Mouse (Mus musculus): ENCODE results near the gene Steap3. TPM values are rescaled to one million over a fixed set of nuclear protein-coding genes. Genes with fewer than 3 reads are reported as not detected.

Steap3 gene
- total and polyA plus RNA-seq, 2 experiments from 2014 or later: 3.9 TPM

GRCm38 (mm10) chr1:120193586-120193985, 78.9 kb downstream of the Steap3 start:
- no peaks in the 10 kb centered on the region for H3K9me3 ChIP-seq (ENCODE audit: low read length)
- H3K4me3 ChIP-seq (ENCODE audit: low read depth, low read length): no peak overlapping the region
- H3K27ac ChIP-seq (ENCODE audit: low read depth, low read length): no peak overlapping the region
- H3K4me2 ChIP-seq (ENCODE audit: low read depth): no peak overlapping the region
- no peaks in the 10 kb centered on the region for H3K4me1 ChIP-seq (ENCODE audit: insufficient read depth)
- no peaks in the 10 kb centered on the region for H3K27me3 ChIP-seq (ENCODE audit: insufficient read depth, low read length)
- no peak overlapping the region for H3K9ac ChIP-seq
- no peak for ATAC-seq
- no peak for DNase-seq
- H3K36me3 ChIP-seq (ENCODE audit: insufficient read depth): no peaks in the 10 kb centered on the region
- no peak for TF ChIP-seq CTCF (IDR thresholded peaks at IDR 0.05; ENCODE audit: low read depth)
- WGBS: 91% methylated on average over 10 of the region's 10 CpGs

DNA sequence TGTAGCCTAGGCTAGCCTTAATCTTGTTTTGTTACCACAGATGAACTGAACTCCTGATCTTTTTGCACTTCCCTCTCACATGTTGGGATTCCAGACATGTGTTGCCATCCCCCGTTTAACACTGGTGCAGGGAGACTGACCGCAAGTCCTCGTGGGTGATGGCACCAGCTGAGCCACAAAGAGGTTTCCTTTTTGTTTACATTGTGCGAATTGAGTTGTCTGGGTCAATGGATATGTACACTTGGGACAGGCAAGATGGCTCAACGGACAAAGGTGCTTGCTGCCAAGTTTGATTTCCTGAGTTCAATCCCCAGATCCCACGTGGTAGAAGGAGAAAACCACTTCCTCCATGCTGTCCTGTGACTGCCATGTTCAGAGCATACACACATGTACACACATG, 80.2 kb downstream of the Steap3 start:
- ATAC-seq (no peak), DNase-seq (no peak)
- WGBS: 66% methylated on average over 6 of the region's 6 CpGs
- Histone ChIP-seq H3K27me3 (ENCODE audit: insufficient read depth, low read length) (no peaks in the 10 kb centered on the region), H3K9me3 (ENCODE audit: low read length) (no peaks in the 10 kb centered on the region), H3K4me2 (ENCODE audit: low read depth) (no peak overlapping the region), H3K36me3 (ENCODE audit: insufficient read depth) (no peaks in the 10 kb centered on the region), H3K4me1 (ENCODE audit: insufficient read depth) (no peaks in the 10 kb centered on the region), H3K4me3 (ENCODE audit: low read depth, low read length) (no peak overlapping the region), H3K27ac (ENCODE audit: low read depth, low read length) (no peak overlapping the region), H3K9ac (no peak overlapping the region)
- TF ChIP-seq CTCF (IDR thresholded peaks at IDR 0.05; ENCODE audit: low read depth): no peak

- H3K27me3 ChIP-seq (ENCODE audit: insufficient read depth, low read length): no peaks in the 10 kb centered on the region
- H3K9me3 ChIP-seq (ENCODE audit: low read length): no peaks in the 10 kb centered on the region
- no peak overlapping the region for H3K4me3 ChIP-seq (ENCODE audit: low read depth, low read length)
- H3K36me3 ChIP-seq (ENCODE audit: insufficient read depth): no peaks in the 10 kb centered on the region
- no peak for TF ChIP-seq CTCF (IDR thresholded peaks at IDR 0.05; ENCODE audit: low read depth)
- ATAC-seq (no peak), DNase-seq (no peak)
- no peak overlapping the region for H3K9ac ChIP-seq
- no peak overlapping the region for H3K4me2 ChIP-seq (ENCODE audit: low read depth)
- WGBS: 78% methylated on average over 6 of the region's 6 CpGs
- H3K4me1 ChIP-seq (ENCODE audit: insufficient read depth): 0 out of 2 replicates have a peak, but pooled peaks cover 3% of the 10 kb centered on the region
- H3K27ac ChIP-seq (ENCODE audit: low read depth, low read length): no peak overlapping the region
These were observed 81.6 kb downstream of the Steap3 start for GRCm38 (mm10) chr1:120190946-120191345.

DNA sequence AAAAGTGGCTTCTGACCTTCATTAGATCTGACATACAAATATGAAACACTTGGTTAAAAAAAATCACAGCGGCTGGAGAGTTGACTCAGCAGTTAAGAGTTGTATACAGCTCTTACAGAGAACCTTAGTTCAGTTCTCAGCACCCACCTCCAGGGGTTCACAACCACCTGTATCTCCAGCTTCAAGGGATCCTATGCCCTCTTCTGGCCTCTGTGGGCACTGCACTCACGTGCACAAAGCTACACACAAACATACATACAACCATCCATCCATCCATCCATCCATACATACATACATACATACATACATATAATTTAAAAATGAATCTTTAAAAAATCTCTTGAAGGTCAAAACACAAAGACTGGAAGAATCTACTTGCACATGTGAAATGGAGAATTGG, 82.2 kb downstream of the Steap3 start:
- no peaks in the 10 kb centered on the region for H3K36me3 ChIP-seq (ENCODE audit: insufficient read depth)
- no peak overlapping the region for H3K4me3 ChIP-seq (ENCODE audit: low read depth, low read length)
- 0 out of 2 replicates have a peak, but pooled peaks cover 3% of the 10 kb centered on the region for H3K4me1 ChIP-seq (ENCODE audit: insufficient read depth)
- DNase-seq: no peak
- H3K27me3 ChIP-seq (ENCODE audit: insufficient read depth, low read length): no peaks in the 10 kb centered on the region
- no peak overlapping the region for H3K27ac ChIP-seq (ENCODE audit: low read depth, low read length)
- H3K9me3 ChIP-seq (ENCODE audit: low read length): no peaks in the 10 kb centered on the region
- WGBS: 94% methylated on average over 2 of the region's 2 CpGs
- H3K9ac ChIP-seq: no peak overlapping the region
- no peak for TF ChIP-seq CTCF (IDR thresholded peaks at IDR 0.05; ENCODE audit: low read depth)
- ATAC-seq: no peak
- no peak overlapping the region for H3K4me2 ChIP-seq (ENCODE audit: low read depth)

DNA sequence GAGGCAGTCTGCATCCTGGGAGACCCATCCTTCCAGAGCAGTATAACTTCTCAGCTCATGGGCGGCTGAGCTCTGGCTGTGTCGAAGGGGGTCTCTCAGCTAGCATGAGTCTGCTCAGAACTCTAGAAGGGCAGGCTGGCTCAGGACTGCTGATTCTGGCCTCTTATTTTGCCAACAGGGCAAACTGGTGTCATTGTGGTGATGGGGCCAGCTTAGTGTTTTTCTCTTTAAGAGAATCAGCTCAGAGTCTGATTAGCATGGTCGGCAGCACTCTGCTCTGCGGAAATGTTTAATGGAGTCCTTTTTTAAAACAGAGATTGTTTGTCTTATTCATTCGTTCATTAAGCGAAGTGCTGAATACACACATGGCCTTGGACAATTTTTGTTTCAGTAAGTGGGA, 83.3 kb downstream of the Steap3 start:
- DNase-seq: no peak

GRCm38 (mm10) chr1:120187059-120187458, 85.4 kb downstream of the Steap3 start:
- peak; percentile 27; the same call in 1 of the 2 replicates for ATAC-seq
- H3K9me3 ChIP-seq (ENCODE audit: low read length): no peaks in the 10 kb centered on the region
- H3K27ac ChIP-seq (ENCODE audit: low read depth, low read length): no peak overlapping the region
- no peak for TF ChIP-seq CTCF (IDR thresholded peaks at IDR 0.05; ENCODE audit: low read depth)
- no peak overlapping the region for H3K4me2 ChIP-seq (ENCODE audit: low read depth)
- no peak overlapping the region for H3K4me3 ChIP-seq (ENCODE audit: low read depth, low read length)
- no peak overlapping the region for H3K9ac ChIP-seq
- H3K36me3 ChIP-seq (ENCODE audit: insufficient read depth): no peaks in the 10 kb centered on the region
- DNase-seq: no peak
- 0 out of 2 replicates have a peak, but pooled peaks cover 3% of the 10 kb centered on the region for H3K4me1 ChIP-seq (ENCODE audit: insufficient read depth)
- no peaks in the 10 kb centered on the region for H3K27me3 ChIP-seq (ENCODE audit: insufficient read depth, low read length)
- WGBS: 13% methylated on average over 7 of the region's 7 CpGs

More for the DNA sequence above, 83.3 kb downstream of the Steap3 start:
- Histone ChIP-seq H3K9me3 (ENCODE audit: low read length) (no peaks in the 10 kb centered on the region), H3K36me3 (ENCODE audit: insufficient read depth) (no peaks in the 10 kb centered on the region), H3K4me1 (ENCODE audit: insufficient read depth) (0 out of 2 replicates have a peak, but pooled peaks cover 3% of the 10 kb centered on the region), H3K27ac (ENCODE audit: low read depth, low read length) (no peak overlapping the region), H3K9ac (no peak overlapping the region), H3K4me2 (ENCODE audit: low read depth) (no peak overlapping the region), H3K4me3 (ENCODE audit: low read depth, low read length) (no peak overlapping the region), H3K27me3 (ENCODE audit: insufficient read depth, low read length) (no peaks in the 10 kb centered on the region)
- ATAC-seq: peak; percentile 62
- no peak for TF ChIP-seq CTCF (IDR thresholded peaks at IDR 0.05; ENCODE audit: low read depth)
- 57% methylated on average over 6 of the region's 6 CpGs for WGBS

- no peaks in the 10 kb centered on the region for H3K36me3 ChIP-seq (ENCODE audit: insufficient read depth)
- H3K27ac ChIP-seq (ENCODE audit: low read depth, low read length): no peak overlapping the region
- 6% methylated on average over 9 of the region's 9 CpGs for WGBS
- TF ChIP-seq CTCF (IDR thresholded peaks at IDR 0.05; ENCODE audit: low read depth): no peak
- H3K4me1 ChIP-seq (ENCODE audit: insufficient read depth): 0 out of 2 replicates have a peak, but pooled peaks cover 3% of the 10 kb centered on the region
- ATAC-seq (peak; percentile 25; the same call in 1 of the 2 replicates), DNase-seq (no peak)
- H3K9me3 ChIP-seq (ENCODE audit: low read length): no peaks in the 10 kb centered on the region
- no peak overlapping the region for H3K4me3 ChIP-seq (ENCODE audit: low read depth, low read length)
- H3K9ac ChIP-seq: no peak overlapping the region
- no peaks in the 10 kb centered on the region for H3K27me3 ChIP-seq (ENCODE audit: insufficient read depth, low read length)
- no peak overlapping the region for H3K4me2 ChIP-seq (ENCODE audit: low read depth)
These were observed 85.8 kb downstream of the Steap3 start for GRCm38 (mm10) chr1:120186655-120187054.

Measured in forebrain, postnatal 0 days (tissue).